Mouse (Mus musculus) heart, postnatal 0 days (tissue): ENCODE results near the gene Myadm.

Experiments
- CTCF ChIP-seq: IDR thresholded peaks from 2 replicates; pipeline ENCODE4 v1.5.1; 2016; ENCODE audit warnings: antibody characterized with exemption, control low read depth, low read depth
- EP300 ChIP-seq: IDR thresholded peaks from 2 replicates; pipeline ENCODE4 v1.6.1; 2016; ENCODE audit warnings: antibody characterized with exemption, low read depth

GRCm38 (mm10) chr7:3314121-3314520 lies 25.2 kb downstream of the Myadm start:
- no peak for TF ChIP-seq CTCF
- TF ChIP-seq EP300, result no peak
